Mouse (Mus musculus): ENCODE measurements at regions not wholly inside any gene's neighbourhood (a gene's known extent, or its start where the extent isn't known, plus 50 kb on each side); places are given as distances from the start of the nearest gene placed in this dataset.
A peak's percentile ranks its signal among the peaks of the same experiment; 100 is the strongest.
"Not testable (repeated sequence)": the region's sequence is repeated elsewhere in the genome, so short reads cannot be mapped to it uniquely, and the experiment has no call there.

DNA sequence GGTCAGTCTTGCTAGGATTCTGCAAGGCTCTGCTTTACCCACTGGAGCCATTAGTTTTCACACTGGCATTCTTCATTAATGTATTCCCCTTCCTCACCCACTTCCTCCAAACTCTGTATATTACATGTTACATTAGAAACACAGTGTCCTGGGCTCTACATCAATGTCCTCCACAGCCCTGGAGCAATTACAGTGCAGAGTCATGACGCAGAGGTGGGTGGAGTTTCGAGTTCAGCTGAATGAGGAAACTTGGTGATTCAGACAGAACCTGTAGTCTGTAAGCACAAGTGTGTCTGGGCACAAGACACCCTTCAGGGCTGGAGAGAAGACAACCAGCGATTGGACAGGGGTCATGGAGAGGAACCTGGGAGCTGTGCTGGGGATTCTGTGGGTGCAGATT is 715.0 kb upstream of the Olfr1507 start:
- H3K4me1 ChIP-seq (ENCODE audit: control insufficient read depth, insufficient read depth, low read length); H3K27me3 ChIP-seq (replicated peaks; ENCODE audit: control insufficient read depth, insufficient read depth, low read length); H3K36me3 ChIP-seq (ENCODE audit: control insufficient read depth, insufficient read depth, low read length); DNase-seq; H3K4me3 ChIP-seq (ENCODE audit: insufficient read depth, low read depth, low read length); H3K27ac ChIP-seq (ENCODE audit: insufficient read depth, low read depth, low read length): not testable (repeated sequence)
- no CpG with 5 or more reads among the region's 3 CpGs for WGBS

DNA sequence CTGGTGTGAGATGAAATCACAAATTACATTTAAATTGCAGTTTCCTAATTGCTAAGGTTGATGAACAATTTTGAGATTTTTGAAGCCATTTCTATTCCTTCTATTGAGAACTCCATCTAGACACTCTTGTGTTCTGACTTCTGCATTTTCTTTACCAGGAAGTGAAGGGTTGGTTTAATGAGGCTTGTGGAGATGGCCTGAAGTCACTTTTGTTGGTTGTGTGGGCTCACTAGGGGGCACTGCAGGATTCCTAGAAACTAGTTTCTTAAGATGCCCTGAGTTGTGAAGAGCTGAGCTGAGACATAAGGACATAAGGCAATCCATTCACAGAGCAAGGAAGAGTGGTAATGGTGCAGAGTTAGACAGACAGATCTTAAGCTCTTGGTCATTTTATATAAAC is 713.7 kb upstream of the Olfr1507 start:
- not testable (repeated sequence) for H3K4me3 ChIP-seq (ENCODE audit: insufficient read depth, low read depth, low read length); H3K27me3 ChIP-seq (replicated peaks; ENCODE audit: control insufficient read depth, insufficient read depth, low read length); H3K27ac ChIP-seq (ENCODE audit: insufficient read depth, low read depth, low read length); H3K4me1 ChIP-seq (ENCODE audit: control insufficient read depth, insufficient read depth, low read length); H3K36me3 ChIP-seq (ENCODE audit: control insufficient read depth, insufficient read depth, low read length); DNase-seq

DNA sequence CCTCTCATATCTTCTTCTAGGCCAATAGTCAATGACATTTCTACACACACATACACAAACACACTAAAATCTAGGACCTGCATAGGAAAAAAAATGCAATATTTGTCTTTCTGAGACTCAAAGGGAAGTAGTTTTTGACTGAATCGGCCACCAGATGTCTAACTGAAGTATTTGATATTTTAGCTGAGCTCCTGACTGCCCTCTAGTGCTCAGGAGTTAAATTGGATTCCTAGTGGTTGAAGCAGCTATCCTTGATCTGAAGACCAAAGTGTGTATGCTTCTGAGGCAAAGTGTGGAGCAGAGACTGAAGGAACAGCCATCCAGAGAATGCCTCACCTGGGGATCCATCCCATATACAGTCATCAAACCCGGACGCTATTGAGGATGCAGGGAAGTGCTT is 695.4 kb upstream of the Olfr1507 start:
- DNase-seq; H3K36me3 ChIP-seq (ENCODE audit: control insufficient read depth, insufficient read depth, low read length); H3K27ac ChIP-seq (ENCODE audit: insufficient read depth, low read depth, low read length); H3K27me3 ChIP-seq (replicated peaks; ENCODE audit: control insufficient read depth, insufficient read depth, low read length); H3K4me1 ChIP-seq (ENCODE audit: control insufficient read depth, insufficient read depth, low read length); H3K4me3 ChIP-seq (ENCODE audit: insufficient read depth, low read depth, low read length): not testable (repeated sequence)
- no CpG with 5 or more reads among the region's 3 CpGs for WGBS

DNA sequence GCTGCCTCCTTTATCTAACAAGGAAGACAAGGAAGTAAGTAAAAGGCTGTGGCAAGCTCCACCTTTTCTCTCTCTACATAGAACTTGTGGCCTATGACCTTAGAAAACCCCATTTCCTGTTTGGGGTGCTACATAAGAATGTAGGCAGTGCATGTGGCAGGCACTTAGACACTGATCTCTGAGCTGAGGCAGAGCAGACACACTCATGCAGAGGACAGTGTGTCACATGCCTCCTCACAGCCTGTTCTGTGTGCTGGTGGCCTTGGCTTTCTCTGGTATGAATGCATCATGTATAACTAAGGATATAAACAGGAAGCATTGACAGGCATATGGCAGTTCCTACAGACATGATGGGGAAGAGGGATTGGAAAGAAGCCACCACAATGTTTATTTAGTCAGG is 678.5 kb upstream of the Olfr1507 start:
- H3K4me3 ChIP-seq (ENCODE audit: insufficient read depth, low read depth, low read length); DNase-seq; H3K36me3 ChIP-seq (ENCODE audit: control insufficient read depth, insufficient read depth, low read length); H3K27me3 ChIP-seq (replicated peaks; ENCODE audit: control insufficient read depth, insufficient read depth, low read length); H3K4me1 ChIP-seq (ENCODE audit: control insufficient read depth, insufficient read depth, low read length); H3K27ac ChIP-seq (ENCODE audit: insufficient read depth, low read depth, low read length): not testable (repeated sequence)

DNA sequence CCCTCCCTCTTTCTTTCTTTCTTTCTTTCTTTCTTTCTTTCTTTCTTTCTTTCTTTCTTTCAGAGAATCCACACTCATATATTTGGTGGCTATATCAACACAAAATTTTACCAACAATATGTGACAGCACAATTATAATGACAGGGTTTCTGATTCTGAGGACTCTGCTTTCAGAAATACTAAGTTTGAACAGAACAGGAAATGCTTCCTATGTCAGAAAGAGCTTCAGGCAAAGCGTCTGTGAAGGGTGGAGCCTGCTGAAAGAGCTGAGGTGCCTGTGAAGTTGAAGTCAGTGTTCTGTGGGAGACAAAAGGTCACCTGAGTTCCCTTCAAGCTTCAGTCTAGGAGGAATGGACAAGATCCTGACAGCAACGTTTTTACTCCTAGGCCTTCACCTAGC is 670.8 kb upstream of the Olfr1507 start:
- H3K27me3 ChIP-seq (replicated peaks; ENCODE audit: control insufficient read depth, insufficient read depth, low read length); H3K4me1 ChIP-seq (ENCODE audit: control insufficient read depth, insufficient read depth, low read length); H3K4me3 ChIP-seq (ENCODE audit: insufficient read depth, low read depth, low read length); H3K27ac ChIP-seq (ENCODE audit: insufficient read depth, low read depth, low read length); H3K36me3 ChIP-seq (ENCODE audit: control insufficient read depth, insufficient read depth, low read length); DNase-seq: not testable (repeated sequence)
- WGBS = no CpG with 5 or more reads among the region's 2 CpGs

DNA sequence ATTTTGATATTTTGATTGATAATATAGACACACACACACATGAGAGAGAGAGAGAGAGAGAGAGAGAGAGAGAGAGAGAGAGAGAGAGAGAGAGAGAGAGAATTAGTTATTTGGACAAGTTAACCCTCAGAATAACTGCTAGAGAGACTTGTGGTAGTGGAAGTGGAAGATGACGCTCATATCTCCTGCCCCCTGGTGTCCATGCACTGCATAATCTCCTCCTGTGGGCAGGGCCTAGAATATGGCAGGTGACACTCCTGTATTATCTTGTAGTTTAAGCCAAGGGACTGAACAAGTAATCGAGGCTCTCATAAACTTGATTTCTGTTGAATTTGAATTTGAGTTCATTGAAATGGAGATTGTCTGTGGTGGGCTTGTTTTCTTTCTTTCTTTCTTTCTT is 663.5 kb upstream of the Olfr1507 start:
- H3K27me3 ChIP-seq (replicated peaks; ENCODE audit: control insufficient read depth, insufficient read depth, low read length); DNase-seq; H3K4me3 ChIP-seq (ENCODE audit: insufficient read depth, low read depth, low read length); H3K4me1 ChIP-seq (ENCODE audit: control insufficient read depth, insufficient read depth, low read length); H3K36me3 ChIP-seq (ENCODE audit: control insufficient read depth, insufficient read depth, low read length); H3K27ac ChIP-seq (ENCODE audit: insufficient read depth, low read depth, low read length): not testable (repeated sequence)
- no CpG with 5 or more reads among the region's 2 CpGs for WGBS

DNA sequence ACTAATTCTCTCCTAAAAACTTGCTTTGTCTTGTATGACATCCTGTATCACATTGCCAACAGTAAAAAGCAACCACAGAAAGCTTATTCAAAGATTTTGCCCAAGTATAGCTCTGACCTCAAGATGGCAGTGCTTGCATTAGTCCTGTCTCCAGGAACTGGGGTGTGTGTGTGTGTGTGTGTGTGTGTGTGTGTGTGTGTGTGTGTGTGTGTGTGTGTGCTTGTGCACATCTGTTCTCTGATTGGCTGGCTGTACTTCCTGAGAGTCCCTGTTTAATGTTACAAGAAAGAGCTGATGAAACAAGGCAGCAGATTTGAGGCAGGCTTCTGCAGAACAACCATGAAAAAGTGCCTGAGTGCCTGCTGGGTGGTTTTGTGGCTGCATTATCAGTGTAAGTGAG is 639.2 kb upstream of the Olfr1507 start:
- H3K27me3 ChIP-seq (replicated peaks; ENCODE audit: control insufficient read depth, insufficient read depth, low read length); H3K36me3 ChIP-seq (ENCODE audit: control insufficient read depth, insufficient read depth, low read length); H3K27ac ChIP-seq (ENCODE audit: insufficient read depth, low read depth, low read length); DNase-seq; H3K4me3 ChIP-seq (ENCODE audit: insufficient read depth, low read depth, low read length); H3K4me1 ChIP-seq (ENCODE audit: control insufficient read depth, insufficient read depth, low read length): not testable (repeated sequence)

DNA sequence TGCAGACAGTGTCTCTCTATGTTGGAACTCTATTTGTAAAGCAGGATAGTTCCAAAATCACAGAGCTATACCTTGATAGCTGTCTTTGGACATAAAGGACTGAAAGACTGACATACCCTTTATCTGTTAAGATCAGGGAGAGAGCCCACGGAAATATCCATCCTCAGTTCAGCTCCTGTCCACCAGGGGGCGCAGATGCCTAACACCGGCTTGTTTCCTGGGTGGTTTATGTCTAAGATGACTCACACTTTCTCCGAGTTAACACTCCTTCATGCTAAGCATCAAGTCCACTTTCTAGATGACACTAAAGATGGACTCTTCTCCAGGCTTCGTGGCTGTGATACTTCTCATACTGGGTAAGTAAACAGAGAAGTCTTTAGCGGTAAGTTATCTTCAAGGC is 636.8 kb upstream of the Olfr1507 start:
- not testable (repeated sequence) for H3K27me3 ChIP-seq (replicated peaks; ENCODE audit: control insufficient read depth, insufficient read depth, low read length); H3K4me1 ChIP-seq (ENCODE audit: control insufficient read depth, insufficient read depth, low read length); H3K4me3 ChIP-seq (ENCODE audit: insufficient read depth, low read depth, low read length); H3K27ac ChIP-seq (ENCODE audit: insufficient read depth, low read depth, low read length); H3K36me3 ChIP-seq (ENCODE audit: control insufficient read depth, insufficient read depth, low read length)
- TF ChIP-seq CTCF (conservative IDR thresholded peaks at IDR 0.05; ENCODE audit: insufficient read depth, insufficient read length, low read depth, low read length) = peak; percentile 58
- peak; percentile 6 for DNase-seq
- WGBS = no CpG with 5 or more reads among the region's 6 CpGs

DNA sequence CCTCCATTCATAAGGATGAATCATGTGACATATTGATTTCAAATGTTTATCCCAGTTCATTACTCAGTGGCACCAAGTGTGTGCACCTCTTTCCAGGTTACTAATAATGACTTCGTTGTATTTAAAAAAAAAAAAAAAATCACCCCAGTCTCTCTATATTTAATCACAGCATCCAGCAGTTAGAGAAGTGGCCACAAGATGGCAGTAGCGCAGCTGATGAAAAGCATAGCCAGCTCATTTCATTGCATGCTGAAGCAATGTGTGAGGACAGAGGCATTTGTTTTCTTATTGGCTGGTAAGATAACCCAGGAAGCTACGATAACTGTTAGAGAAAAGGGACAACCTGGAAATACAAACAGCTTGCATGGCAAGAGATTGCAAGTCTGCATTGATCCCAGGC is 626.2 kb upstream of the Olfr1507 start:
- H3K27me3 ChIP-seq (replicated peaks; ENCODE audit: control insufficient read depth, insufficient read depth, low read length); H3K4me3 ChIP-seq (ENCODE audit: insufficient read depth, low read depth, low read length); H3K27ac ChIP-seq (ENCODE audit: insufficient read depth, low read depth, low read length); H3K36me3 ChIP-seq (ENCODE audit: control insufficient read depth, insufficient read depth, low read length); H3K4me1 ChIP-seq (ENCODE audit: control insufficient read depth, insufficient read depth, low read length): not testable (repeated sequence)
- DNase-seq = peak; percentile 7
- no CpG with 5 or more reads among the region's 3 CpGs for WGBS

DNA sequence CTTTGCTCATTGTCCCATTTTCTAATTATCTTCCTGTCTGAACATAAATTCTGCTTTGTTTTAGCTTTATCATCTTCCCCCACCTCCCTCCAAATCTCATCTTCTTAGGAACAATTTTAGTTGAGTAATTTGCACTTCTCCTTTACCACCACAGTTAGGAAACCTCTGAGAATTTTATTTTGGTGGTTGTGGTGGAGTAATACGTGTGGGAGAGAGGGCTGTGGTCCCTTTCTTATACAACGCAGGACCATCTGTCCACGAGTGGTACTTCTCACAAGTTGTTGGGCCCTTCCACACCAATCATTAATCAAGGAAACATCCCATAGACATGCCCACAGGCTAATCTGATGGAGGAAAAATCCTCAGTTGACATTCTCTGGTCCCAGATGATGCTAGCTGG is 614.2 kb upstream of the Olfr1507 start:
- no CpG with 5 or more reads among the region's 3 CpGs for WGBS
- not testable (repeated sequence) for DNase-seq; H3K27me3 ChIP-seq (replicated peaks; ENCODE audit: control insufficient read depth, insufficient read depth, low read length); H3K4me1 ChIP-seq (ENCODE audit: control insufficient read depth, insufficient read depth, low read length); H3K27ac ChIP-seq (ENCODE audit: insufficient read depth, low read depth, low read length); H3K4me3 ChIP-seq (ENCODE audit: insufficient read depth, low read depth, low read length); H3K36me3 ChIP-seq (ENCODE audit: control insufficient read depth, insufficient read depth, low read length)

DNA sequence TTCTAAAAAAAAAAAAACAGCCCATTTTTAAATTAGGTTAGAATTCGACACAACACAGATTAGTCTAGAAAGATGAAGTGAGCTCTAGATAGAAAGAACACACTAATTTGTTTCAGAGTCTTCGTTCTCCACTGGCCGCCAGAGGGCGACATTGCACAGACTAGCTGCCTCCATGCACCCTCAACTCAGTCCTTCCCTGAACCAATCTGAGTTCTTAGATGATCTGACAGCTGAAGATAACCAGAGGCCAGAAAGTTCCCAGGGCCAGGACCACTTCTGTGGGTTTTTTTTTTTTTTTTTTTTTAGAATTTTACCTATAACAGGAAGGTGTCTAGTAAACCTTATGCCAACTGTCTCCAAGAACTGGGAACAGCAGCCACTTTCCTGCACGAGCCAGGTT is 605.8 kb upstream of the Olfr1507 start:
- not testable (repeated sequence) for H3K36me3 ChIP-seq (ENCODE audit: control insufficient read depth, insufficient read depth, low read length); H3K27me3 ChIP-seq (replicated peaks; ENCODE audit: control insufficient read depth, insufficient read depth, low read length); H3K4me1 ChIP-seq (ENCODE audit: control insufficient read depth, insufficient read depth, low read length); DNase-seq; H3K27ac ChIP-seq (ENCODE audit: insufficient read depth, low read depth, low read length); H3K4me3 ChIP-seq (ENCODE audit: insufficient read depth, low read depth, low read length)
- no CpG with 5 or more reads among the region's 5 CpGs for WGBS

DNA sequence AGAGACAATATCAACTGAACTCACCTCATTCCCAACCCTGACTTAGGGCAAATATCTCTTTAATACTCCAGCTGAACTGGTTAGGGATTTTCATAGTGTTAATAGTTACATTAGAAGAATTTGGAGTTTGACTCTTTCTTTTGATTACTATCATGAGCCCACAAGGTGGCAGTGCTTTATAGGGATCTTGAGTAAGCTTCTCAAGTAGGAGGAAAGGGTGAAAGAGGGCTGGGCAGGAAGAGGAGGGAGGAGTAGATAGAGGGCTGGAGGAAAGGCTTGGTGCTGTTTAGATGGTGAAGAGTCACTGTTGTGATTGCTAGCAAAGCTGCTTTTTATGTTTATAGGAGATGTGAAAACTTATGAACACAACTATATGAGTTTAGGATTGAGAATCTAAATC is 595.4 kb upstream of the Olfr1507 start:
- not testable (repeated sequence) for H3K27ac ChIP-seq (ENCODE audit: insufficient read depth, low read depth, low read length); H3K27me3 ChIP-seq (replicated peaks; ENCODE audit: control insufficient read depth, insufficient read depth, low read length); H3K4me1 ChIP-seq (ENCODE audit: control insufficient read depth, insufficient read depth, low read length); H3K4me3 ChIP-seq (ENCODE audit: insufficient read depth, low read depth, low read length); DNase-seq; H3K36me3 ChIP-seq (ENCODE audit: control insufficient read depth, insufficient read depth, low read length)

Data from kidney, adult 2 months (tissue).